Comparison of ENCODE assay signal across 7 mouse cellular contexts in genomic region chr6:117173876-117174275, GRCm38 (mm10). TPM values are rescaled to one million over a fixed set of nuclear protein-coding genes. Genes with fewer than 3 reads are reported as not detected.
A peak's percentile ranks its signal among the peaks of the same experiment; 100 is the strongest.
DNase-seq lines count a peak whose midpoint lies in the region; ATAC-seq and TF ChIP-seq lines count a peak whose summit lies in the region.

No protein-coding gene starts in this region.

- peak; percentile 75 for TF ChIP-seq CTCF in small intestine, adult 2 months (IDR thresholded peaks at IDR 0.05; ENCODE audit: extremely low read depth, insufficient read length, insufficient replicate concordance, low read depth, low read length)

- H3K4me2 ChIP-seq in hindbrain, embryonic 12.5 days (replicated peaks), result no peak overlapping the region

- H3K4me1 ChIP-seq in hindbrain, embryonic 12.5 days, result peaks cover 12% of the 10 kb centered on the region
- H3K4me1 ChIP-seq in small intestine, adult 2 months (ENCODE audit: control insufficient read depth, insufficient read depth, insufficient read length, low read length), result peaks cover 4% of the 10 kb centered on the region

- H3K27me3 ChIP-seq in hindbrain, embryonic 12.5 days, result peaks cover 37% of the 10 kb centered on the region
- H3K27me3 ChIP-seq in small intestine, adult 2 months (ENCODE audit: control insufficient read depth, insufficient read depth, low read length), result peaks cover 15% of the 10 kb centered on the region

- H3K9ac ChIP-seq in hindbrain, embryonic 12.5 days, result no peak overlapping the region

- DNase-seq in adrenal gland, adult (ENCODE audit: inconsistent age in 2 of 2, low spot score in 1 of 2), result peak; percentile 71 to 90
- DNase-seq in cerebellum, adult 9-10 months, result peak; percentile 51
- peak; percentile 33 to 67 for DNase-seq in frontal cortex, postnatal 10 days (ENCODE audit: low spot score in 2 of 2)
- peak; percentile 71 to 75 for DNase-seq in layer of hippocampus, postnatal 14 days (ENCODE audit: low spot score in 2 of 2)

- H3K27ac ChIP-seq in hindbrain, embryonic 12.5 days, result no peak overlapping the region
- no peak overlapping the region for H3K27ac ChIP-seq in small intestine, adult 2 months (ENCODE audit: insufficient read depth, low read depth, low read length)

- H3K9me3 ChIP-seq in hindbrain, embryonic 12.5 days (replicated peaks), result no peaks in the 10 kb centered on the region

- ATAC-seq in hindbrain, embryonic 12.5 days (ENCODE audit: low FRiP score), result peak; percentile 51; the same call in 1 of the 2 replicates
- peak; percentile 68 for ATAC-seq in megakaryocyte, adult 5-6 weeks (ENCODE audit: poor library complexity, severe bottlenecking)

- H3K36me3 ChIP-seq in hindbrain, embryonic 12.5 days, result no peaks in the 10 kb centered on the region
- no peaks in the 10 kb centered on the region for H3K36me3 ChIP-seq in small intestine, adult 2 months (ENCODE audit: control insufficient read depth, insufficient read depth, low read length)

- 13% methylated on average over 11 of the region's 11 CpGs for WGBS in hindbrain, embryonic 12.5 days
- WGBS in small intestine, adult 2 months, result 15% methylated on average over 11 of the region's 11 CpGs

- no peak overlapping the region for H3K4me3 ChIP-seq in hindbrain, embryonic 12.5 days
- no peak overlapping the region for H3K4me3 ChIP-seq in small intestine, adult 2 months (ENCODE audit: low read depth, low read length)

- TF ChIP-seq POLR2A in small intestine, adult 2 months (IDR thresholded peaks at IDR 0.05; ENCODE audit: low read depth, low read length), result no peak

RNA-seq across cellular contexts. Expression of gene Cxcl12, which starts 5.5 kb away (rescaled TPM):
- 79.3 and 91.9 TPM in 2 replicates for polyA plus RNA-seq in hindbrain, embryonic 12.5 days (2016; fragmentation: Nextera tagmentation; extraction: Ambion mirVana)
- total RNA-seq in layer of hippocampus, postnatal 14 days (2021), result 10 to 100 TPM; 41.7 to 45.2 TPM
- total RNA-seq in megakaryocyte, adult 5-6 weeks (2015), result 8.8 and 9.7 TPM in 2 replicates
- total RNA-seq in megakaryocyte, adult 5-6 weeks (2017), result 9.7 and 12.8 TPM in 2 replicates
- polyA plus RNA-seq in small intestine, adult 2 months (2012; rRNA removed), result 33.7 and 52.1 TPM in 2 replicates
